Mouse (Mus musculus): ENCODE results near the gene Creb5. TPM values are rescaled to one million over a fixed set of nuclear protein-coding genes. Genes with fewer than 3 reads are reported as not detected.
A peak's percentile ranks its signal among the peaks of the same experiment; 100 is the strongest.

The Creb5 gene
- total RNA-seq, 2 experiments from 2014 or later, result 12.5 to 15.7 TPM

DNA sequence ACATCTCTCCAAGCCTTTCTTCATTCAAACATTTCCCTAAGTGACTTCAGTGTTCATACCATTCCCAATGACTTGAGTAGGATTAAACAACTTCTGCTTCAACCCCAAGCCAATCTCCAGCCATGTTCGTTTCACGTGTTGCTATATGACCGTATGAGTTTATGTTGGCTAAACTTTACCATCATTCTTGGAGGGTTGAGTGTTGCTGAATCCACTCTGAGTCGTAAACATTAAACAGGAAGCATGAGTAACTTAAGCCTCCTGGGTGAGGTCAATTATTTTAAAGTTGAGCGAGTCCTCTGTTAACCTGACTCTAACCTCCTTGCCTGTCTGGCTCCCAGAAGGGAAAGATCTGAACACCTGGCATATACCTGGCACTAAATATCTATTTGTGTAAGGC, 334.2 kb downstream of the Creb5 start:
- DNase-seq, result no peak
- intact Hi-C loops (cut with DNase I), result no loop called here

- intact Hi-C loops (cut with DNase I), result no loop called here
Observed at GRCm38 (mm10) chr6:53624455-53625276, 337.6 kb downstream of the Creb5 start.

GRCm38 (mm10) chr6:53626044-53626443, 339.0 kb downstream of the Creb5 start:
- intact Hi-C loops (cut with DNase I), result no loop called here
- no peak for DNase-seq

More at GRCm38 (mm10) chr6:53624455-53625276, 337.6 kb downstream of the Creb5 start:
- DNase-seq, result no peak

- intact Hi-C loops (cut with DNase I), result no loop called here
- no peak for DNase-seq
Observed at GRCm38 (mm10) chr6:53628714-53629113, 341.6 kb downstream of the Creb5 start.

DNA sequence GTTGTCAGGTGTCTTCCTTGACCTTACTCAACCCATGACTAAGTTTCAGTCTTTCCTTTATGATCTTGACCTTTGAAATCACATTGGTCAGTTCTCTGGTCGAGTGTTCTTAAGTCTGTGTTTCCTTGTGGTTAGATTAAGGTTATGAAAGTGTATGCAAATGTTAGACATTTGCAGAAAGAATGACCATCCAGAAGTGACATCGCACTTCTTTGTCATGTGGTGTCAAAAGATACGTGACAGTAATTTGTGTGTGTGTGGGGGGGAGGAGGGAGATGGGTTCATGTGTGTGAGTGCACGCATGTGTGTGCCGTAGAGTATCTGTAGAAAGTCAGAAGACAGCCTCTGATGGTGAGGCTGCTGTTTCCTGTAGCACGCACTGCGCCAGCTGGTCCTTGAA, 348.4 kb downstream of the Creb5 start:
- intact Hi-C loops (cut with DNase I), result no loop called here
- DNase-seq, result no peak

DNA sequence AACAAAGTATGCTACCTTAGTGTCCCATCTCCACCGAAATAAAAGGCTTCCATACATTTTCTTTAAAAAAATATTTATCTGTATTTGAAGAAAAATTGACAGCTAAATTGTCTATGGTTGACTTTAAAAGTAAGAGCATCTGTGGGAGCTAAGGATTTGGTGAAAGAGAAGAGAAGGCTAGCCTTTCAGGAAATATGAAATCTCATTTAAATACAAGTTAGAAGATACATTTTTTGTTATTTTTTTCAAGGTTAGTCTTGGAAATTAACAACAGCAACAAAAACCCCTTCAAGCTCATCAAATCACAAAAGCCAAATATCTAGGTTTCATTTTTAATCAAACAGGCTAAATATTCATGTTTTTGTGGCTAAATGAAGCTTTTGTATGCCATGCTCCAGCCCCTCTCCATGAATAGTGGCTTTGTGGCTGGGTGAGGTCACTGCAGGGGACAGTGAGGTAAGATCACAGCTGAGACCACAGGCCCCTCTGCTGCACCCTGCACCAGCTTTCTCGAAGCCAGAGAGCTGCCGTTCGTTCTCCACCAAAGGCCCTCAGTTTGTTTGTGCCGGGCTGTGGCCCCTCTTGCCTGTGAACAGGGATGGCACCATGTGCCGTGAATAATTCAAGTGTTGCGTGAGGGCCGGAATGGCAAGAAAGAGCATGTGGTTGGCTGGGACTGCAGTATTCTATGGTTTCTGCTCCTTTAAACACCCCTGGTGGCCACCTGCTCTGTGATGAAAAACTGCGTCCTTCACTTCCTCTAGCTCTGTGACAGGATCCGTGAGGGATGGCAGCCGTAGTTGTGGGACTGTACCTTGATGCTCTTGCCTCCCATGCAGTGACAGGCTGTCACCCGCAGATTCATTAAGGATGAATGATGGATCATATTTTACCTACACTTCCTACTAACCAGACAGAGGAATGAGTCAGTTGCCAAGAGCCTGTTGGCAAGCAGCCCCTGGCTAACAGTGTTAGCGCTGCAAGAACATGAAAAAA, 350.6 kb downstream of the Creb5 start:
- intact Hi-C loops (cut with DNase I), result no loop called here
- peak in 1 of 2 experiments; percentile 26 for DNase-seq

- DNase-seq, result no peak
- intact Hi-C loops (cut with DNase I), result no loop called here
Observed at GRCm38 (mm10) chr6:53641633-53642605, 354.8 kb downstream of the Creb5 start.

DNA sequence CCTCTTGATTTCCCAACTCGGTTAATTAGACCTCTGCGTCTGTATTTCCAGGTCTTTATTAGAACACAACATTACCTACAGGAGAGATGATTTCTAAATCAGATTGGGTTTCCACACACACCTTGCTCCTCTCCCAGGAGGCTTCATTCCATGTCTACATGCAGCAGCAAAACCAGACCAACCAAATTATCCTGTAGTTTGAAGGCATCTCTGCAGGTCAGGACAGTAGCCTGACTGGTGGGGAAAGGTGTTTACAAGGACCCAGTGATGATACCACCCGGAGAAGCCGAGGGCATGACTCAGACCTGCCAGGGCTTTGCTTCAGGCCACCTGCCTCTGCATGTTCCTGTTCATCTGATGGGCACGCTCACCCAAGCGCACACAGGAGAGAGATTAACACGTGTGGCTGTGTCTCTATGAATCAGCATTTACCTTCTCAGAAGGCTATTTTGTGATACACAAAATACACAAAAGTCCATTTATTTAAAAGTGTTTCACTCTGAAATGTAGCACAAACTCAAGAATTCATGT, 355.8 kb downstream of the Creb5 start:
- no peak for DNase-seq
- intact Hi-C loops (cut with DNase I), result no loop called here

DNA sequence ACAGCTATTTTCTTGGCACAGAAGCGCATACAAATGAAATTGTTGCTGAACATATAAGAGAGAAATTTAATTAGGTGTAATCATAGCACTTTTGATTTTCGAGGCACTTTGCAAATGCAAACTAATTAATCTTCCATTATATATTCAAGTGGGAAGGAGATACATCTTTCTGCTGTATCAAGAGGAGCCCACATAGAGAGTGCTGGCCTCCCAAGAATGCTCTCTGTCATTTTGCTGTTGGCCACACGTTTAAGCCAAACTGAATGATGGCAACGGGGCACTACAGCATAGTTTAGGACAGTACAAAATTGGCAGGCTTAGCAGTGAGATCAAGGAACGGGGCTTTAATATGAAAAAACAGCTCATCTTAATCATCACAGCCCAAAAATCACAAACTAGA, 356.4 kb downstream of the Creb5 start:
- intact Hi-C loops (cut with DNase I), result no loop called here
- no peak for DNase-seq

- DNase-seq, result no peak
- intact Hi-C loops (cut with DNase I), result no loop called here
Observed at GRCm38 (mm10) chr6:53644056-53644455, 357.0 kb downstream of the Creb5 start.

GRCm38 (mm10) chr6:53644971-53645370, 357.9 kb downstream of the Creb5 start:
- intact Hi-C loops (cut with DNase I), result no loop called here
- no peak for DNase-seq

DNA sequence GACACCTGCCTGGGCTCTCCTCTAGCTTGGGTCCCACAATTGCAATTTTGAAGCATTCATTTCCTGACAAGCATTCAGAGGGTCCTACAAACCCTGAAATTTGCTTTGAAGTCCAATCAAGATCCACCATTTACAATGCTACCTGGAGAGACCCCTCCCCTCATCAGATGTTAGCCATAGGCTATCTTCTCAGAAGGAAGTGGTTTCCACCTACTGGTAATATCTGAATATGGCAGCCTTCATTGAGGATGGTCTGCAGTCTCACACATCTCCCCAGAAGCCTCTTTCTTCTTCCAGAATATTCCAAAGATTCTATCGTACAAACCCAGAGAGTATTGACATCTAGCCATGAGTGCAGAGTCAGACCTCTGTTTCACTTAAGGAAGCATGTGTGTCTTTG, 362.7 kb downstream of the Creb5 start:
- no peak for DNase-seq
- intact Hi-C loops (cut with DNase I), result loop anchor here (5.0 kb wide), 2 partner anchors 257 to 382 kb away; no protein-coding TSS in a partner anchor

DNA sequence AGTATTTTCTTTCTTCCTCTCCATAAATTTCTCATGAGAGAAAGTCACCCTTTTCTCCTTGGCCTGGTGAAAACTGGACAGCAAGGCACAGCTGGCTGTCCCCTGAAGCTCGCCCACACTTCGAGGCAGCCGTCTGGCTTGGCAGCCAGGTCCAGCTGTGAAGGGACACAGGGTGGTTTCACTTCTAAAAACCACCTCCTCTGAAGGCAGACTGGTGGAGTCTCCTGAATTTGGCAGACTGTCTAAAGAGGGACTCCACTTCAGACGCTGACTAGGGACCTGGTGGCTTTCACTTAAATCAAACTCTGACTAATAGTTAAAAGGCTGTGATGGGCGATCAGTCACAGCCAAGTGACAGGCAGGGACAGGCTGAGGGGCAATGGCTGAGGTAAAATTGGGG, 365.6 kb downstream of the Creb5 start:
- intact Hi-C loops (cut with DNase I), result loop anchor here (5.0 kb wide), 2 partner anchors 260 to 385 kb away; no protein-coding TSS in a partner anchor
- no peak for DNase-seq

DNA sequence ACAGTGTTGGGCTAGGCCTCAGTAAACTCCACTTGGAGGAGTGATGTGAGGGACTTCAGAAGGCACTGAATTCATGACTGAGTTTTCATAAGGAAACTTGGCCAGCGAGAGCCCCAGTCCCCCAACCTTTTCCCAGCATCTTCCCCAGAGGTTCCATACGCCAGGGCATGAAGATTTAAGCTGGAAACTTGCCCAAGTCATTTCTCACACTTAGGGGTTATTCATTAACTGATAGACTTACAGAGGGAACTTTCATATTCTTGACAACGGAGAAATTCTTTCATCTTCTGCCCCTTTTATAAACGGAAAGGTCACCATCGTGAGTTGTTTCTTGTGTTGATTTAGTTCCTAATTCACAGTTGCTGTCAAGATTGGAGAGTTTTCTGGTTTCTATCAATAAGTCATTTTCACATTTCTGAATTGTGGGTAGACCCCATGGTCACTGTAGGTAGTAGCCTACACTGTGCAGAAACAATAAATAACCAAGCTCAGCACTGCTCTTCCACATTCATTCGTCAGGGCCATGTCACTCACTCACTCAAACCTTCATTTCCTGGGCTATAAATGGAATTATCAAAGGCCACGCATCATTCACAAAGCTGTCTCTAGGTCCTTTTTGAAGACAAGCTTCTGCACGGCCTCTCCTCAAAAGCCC, 366.8 kb downstream of the Creb5 start:
- intact Hi-C loops (cut with DNase I), result loop anchor here (5.0 kb wide), 2 partner anchors 262 to 387 kb away; no protein-coding TSS in a partner anchor
- no peak for DNase-seq

DNA sequence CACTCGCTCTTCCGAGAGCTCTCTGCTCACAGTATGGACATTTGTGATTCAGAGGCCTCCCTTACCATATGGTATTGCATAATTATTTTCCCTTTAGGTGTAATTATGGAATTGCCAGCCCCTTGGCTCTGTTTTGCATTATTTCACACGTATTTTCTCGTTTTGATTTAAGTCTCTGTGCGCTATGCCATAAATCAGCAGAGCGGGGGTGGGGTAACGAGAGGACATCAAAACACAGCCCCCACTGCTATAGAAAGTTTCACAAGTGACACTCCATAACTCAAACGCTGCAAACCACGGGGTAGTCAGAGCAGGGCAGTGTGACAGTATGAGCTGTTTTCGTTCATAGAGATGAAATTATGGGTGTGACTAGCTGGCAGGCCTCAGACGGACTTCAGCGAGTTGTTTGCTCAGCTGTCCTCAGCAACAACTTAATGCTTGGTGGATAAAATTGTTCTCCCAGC, 367.3 kb downstream of the Creb5 start:
- peak in 1 of 2 experiments; percentile 17 for DNase-seq
- intact Hi-C loops (cut with DNase I), result loop anchor here (5.0 kb wide), 2 partner anchors 262 to 387 kb away; no protein-coding TSS in a partner anchor

GRCm38 (mm10) chr6:53656466-53656865, 369.4 kb downstream of the Creb5 start:
- intact Hi-C loops (cut with DNase I), result no loop called here
- no peak for DNase-seq

DNA sequence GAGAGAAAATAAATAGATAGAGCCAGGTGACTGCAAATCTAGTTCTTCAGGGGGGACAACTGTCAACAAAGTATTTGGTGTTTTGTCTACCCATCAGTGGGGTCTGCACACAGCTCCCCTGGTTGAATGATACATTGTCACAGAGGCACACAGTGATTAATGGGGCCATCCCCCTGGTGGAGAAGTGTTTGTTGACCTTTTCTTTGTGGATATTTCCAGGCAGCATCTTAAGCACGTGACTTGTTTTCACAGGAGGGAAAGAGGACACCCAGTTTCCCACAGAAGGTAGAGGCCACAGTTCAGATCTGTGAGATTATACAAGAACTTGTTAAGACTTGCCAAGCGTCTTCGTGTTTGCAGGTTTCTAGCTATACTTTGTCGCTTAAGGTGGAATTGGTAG, 370.4 kb downstream of the Creb5 start:
- intact Hi-C loops (cut with DNase I), result no loop called here
- DNase-seq, result no peak

GRCm38 (mm10) chr6:53662858-53663833, 376.1 kb downstream of the Creb5 start:
- intact Hi-C loops (cut with DNase I), result no loop called here
- DNase-seq, result no peak

Data from heart, postnatal 14 days (tissue).